Mouse (Mus musculus) intestine, embryonic 15.5 days (tissue): Measurements from ENCODE around the gene Mybpc1. TPM values are rescaled to one million over a fixed set of nuclear protein-coding genes. Genes with fewer than 3 reads are reported as not detected.

Experiments
- polyA plus RNA-seq: library from polyadenylated mRNA; unstranded; fragments of >200 nt; fragmentation: Nextera tagmentation; extraction: Ambion mirVana; gene quantifications from 2 replicates; pipeline ENCODE4 v1.2.1, GENCODE M21; 2015

Mybpc1 gene
- polyA plus RNA-seq, 1 experiment from 2014 or later, result 3.3 TPM

Other genes with a start within 250 kb of the Mybpc1 start
- gene Dram1, start 226.1 kb downstream of the Mybpc1 start, polyA plus RNA-seq, result 3.8 and 4.1 TPM in 2 replicates
- gene Gnptab, start 226.0 kb downstream of the Mybpc1 start, polyA plus RNA-seq, result 15.9 and 16.3 TPM in 2 replicates
- 0.39 and 0.62 TPM in 2 replicates for gene Sycp3, start 145.6 kb downstream of the Mybpc1 start, polyA plus RNA-seq
- gene Chpt1, start 101.1 kb downstream of the Mybpc1 start, polyA plus RNA-seq, result 219 and 229 TPM in 2 replicates
- 0.48 and 1.2 TPM in 2 replicates for gene Spic, start 79.9 kb upstream of the Mybpc1 start, polyA plus RNA-seq
- gene Arl1, start 125.7 kb upstream of the Mybpc1 start, polyA plus RNA-seq, result 184 and 190 TPM in 2 replicates
- 15.5 and 15.9 TPM in 2 replicates for gene Utp20, start 221.7 kb upstream of the Mybpc1 start, polyA plus RNA-seq